17 mouse cellular contexts compared by ENCODE assay signal in the genomic region with DNA sequence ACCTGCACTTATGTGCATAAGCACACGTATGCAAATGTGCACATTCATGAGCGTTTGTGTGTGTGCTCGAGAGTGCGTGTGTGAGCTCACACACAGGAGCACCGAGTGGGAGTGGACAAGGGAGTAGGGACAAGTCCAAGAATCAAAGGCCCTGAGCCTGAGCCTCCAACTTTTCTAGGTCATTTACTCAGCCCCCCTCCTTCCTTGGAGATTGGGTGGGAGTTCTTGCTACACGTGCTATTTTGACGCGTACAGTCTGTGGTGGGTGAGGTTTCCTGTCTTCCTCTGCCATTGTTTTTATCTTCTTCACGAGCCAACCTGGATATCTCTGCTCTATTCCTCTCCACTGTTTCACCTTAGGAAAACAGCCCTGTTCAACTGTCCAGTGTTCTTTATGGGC.
"Had no signal": no experiment of that assay in that cellular context is flagged by ENCODE, and none has a peak within 500 bp of the region (broad histone marks: within the 10 kb centered on the region; RNA-seq: fewer than 3 reads in every experiment).

No protein-coding gene starts in this region.

- H3K9me3 ChIP-seq: limb, embryonic 15.5 days; liver, embryonic 12.5 days; midbrain, embryonic 12.5 days; stomach, embryonic 15.5 days had no signal

- H3K4me3 ChIP-seq: limb, embryonic 15.5 days; liver, embryonic 12.5 days; midbrain, embryonic 12.5 days; neural tube, embryonic 13.5 days; stomach, embryonic 15.5 days had no signal

- H3K27me3 ChIP-seq: limb, embryonic 15.5 days; liver, embryonic 12.5 days; midbrain, embryonic 12.5 days; neural tube, embryonic 13.5 days; stomach, embryonic 15.5 days had no signal

- H3K27ac ChIP-seq: limb, embryonic 15.5 days; liver, embryonic 12.5 days; macrophage; midbrain, embryonic 12.5 days; neural tube, embryonic 13.5 days; stomach, embryonic 15.5 days had no signal

- DNase-seq: kidney, adult 8-10 months; kidney, postnatal 25 days; layer of hippocampus, adult 9-11 months; layer of hippocampus, postnatal 36 days; lung, embryonic 14.5 days; lung, postnatal 10 days; retina, postnatal 1 day; right cerebral cortex, postnatal 4 days; spleen, adult 18-20 months had no signal

- H3K36me3 ChIP-seq: limb, embryonic 15.5 days; liver, embryonic 12.5 days; midbrain, embryonic 12.5 days; neural tube, embryonic 13.5 days; stomach, embryonic 15.5 days had no signal

- ATAC-seq: intestine, postnatal 0 days; liver, embryonic 12.5 days; midbrain, embryonic 16.5 days had no signal

- H3K4me1 ChIP-seq: limb, embryonic 15.5 days; liver, embryonic 12.5 days; midbrain, embryonic 12.5 days; neural tube, embryonic 13.5 days; stomach, embryonic 15.5 days had no signal

- H3K9ac ChIP-seq: limb, embryonic 15.5 days; liver, embryonic 12.5 days; lung, embryonic 14.5 days; midbrain, embryonic 12.5 days; neural tube, embryonic 13.5 days; stomach, embryonic 15.5 days had no signal
